Mouse (Mus musculus) kidney, embryonic 14.5 days (tissue): ENCODE measurements around the gene Kcnip1. TPM values are rescaled to one million over a fixed set of nuclear protein-coding genes. Genes with fewer than 3 reads are reported as not detected.
A peak's percentile ranks its signal among the peaks of the same experiment; 100 is the strongest.

Source experiments
- ATAC-seq: fragments of 200-750 bp; cut with Nextera tagmentation; 2 replicates; pipeline ENCODE4 v1.8.0; 2017; ENCODE audit warnings: moderate number of reproducible peaks, mild to moderate bottlenecking, moderate TSS enrichment, moderate library complexity; ENCODE audit not compliant: low FRiP score, low TSS enrichment
- H3K27ac ChIP-seq: fragments of 300-500 bp; sonication (generic); 2 replicates; pipeline ENCODE4 v1.5.1; 2014; ENCODE audit warnings: low read depth, mild to moderate bottlenecking, low read length, moderate library complexity, mixed read lengths
- H3K27me3 ChIP-seq: fragments of 300-500 bp; sonication (generic); 2 replicates; pipeline ENCODE4 v1.6.1; 2014; ENCODE audit warnings: mild to moderate bottlenecking, low read length; ENCODE audit not compliant: control insufficient read depth, insufficient read depth
- H3K36me3 ChIP-seq: fragments of 300-500 bp; sonication (generic); 2 replicates; pipeline ENCODE4 v1.6.1; 2014; ENCODE audit warnings: low read length, mixed read lengths; ENCODE audit not compliant: control insufficient read depth, insufficient read depth
- H3K4me1 ChIP-seq: fragments of 300-500 bp; sonication (generic); 2 replicates; pipeline ENCODE4 v1.6.1; 2014; ENCODE audit warnings: low read length, mixed read lengths; ENCODE audit not compliant: control insufficient read depth, insufficient read depth
- H3K4me2 ChIP-seq: fragments of 300-500 bp; sonication (generic); replicated peaks from 2 replicates; pipeline ENCODE4 v1.6.1; 2014; ENCODE audit warnings: low read depth, mild to moderate bottlenecking, low read length
- H3K4me3 ChIP-seq: fragments of 300-500 bp; sonication (generic); 2 replicates; pipeline ENCODE4 v1.5.1; 2014; ENCODE audit warnings: mild to moderate bottlenecking, low read length
- H3K9ac ChIP-seq: fragments of 300-500 bp; sonication (generic); 2 replicates; pipeline ENCODE4 v1.6.1; 2014; ENCODE audit warnings: low read depth, mild to moderate bottlenecking, low read length, moderate library complexity
- H3K9me3 ChIP-seq: fragments of 300-500 bp; sonication (generic); 2 replicates; pipeline ENCODE4 v1.6.1; 2016; ENCODE audit warnings: low read length; ENCODE audit not compliant: control insufficient read depth
- WGBS: fragments of 180-500 bp; shearing (Covaris S2); extraction: QIAGEN DNeasy Blood & Tissue Kit; methylation state at CpG from one replicate; pipeline ENCODE4 v1.1.7; 2014; 5-methylcytosine and 5-hydroxymethylcytosine counted together
- polyA plus RNA-seq: library from polyadenylated mRNA; unstranded; fragments of >200 nt; fragmentation: Nextera tagmentation; extraction: Ambion mirVana; gene quantifications from 2 replicates; pipeline ENCODE4 v1.2.1, GENCODE M21; 2014

Kcnip1 gene
- polyA plus RNA-seq, 1 experiment from 2014 or later, result 0.74 TPM

GRCm38 (mm10) chr11:33885981-33886380 is 107.0 kb downstream of the Kcnip1 start:
- WGBS, result 86% methylated on average over 4 of the region's 4 CpGs
- no peak overlapping the region for H3K27ac ChIP-seq
- no peak overlapping the region for H3K9ac ChIP-seq
- H3K27me3 ChIP-seq, result no peaks in the 10 kb centered on the region
- H3K9me3 ChIP-seq, result no peaks in the 10 kb centered on the region
- no peak overlapping the region for H3K4me3 ChIP-seq
- H3K36me3 ChIP-seq, result no peaks in the 10 kb centered on the region
- ATAC-seq, result no peak
- H3K4me1 ChIP-seq, result no peaks in the 10 kb centered on the region
- H3K4me2 ChIP-seq, result no peak overlapping the region

GRCm38 (mm10) chr11:33882731-33883328 is 110.1 kb downstream of the Kcnip1 start:
- 77% methylated on average over 5 of the region's 5 CpGs for WGBS
- H3K9me3 ChIP-seq, result no peaks in the 10 kb centered on the region
- no peaks in the 10 kb centered on the region for H3K36me3 ChIP-seq
- H3K27ac ChIP-seq, result no peak overlapping the region
- no peaks in the 10 kb centered on the region for H3K4me1 ChIP-seq
- H3K4me2 ChIP-seq, result no peak overlapping the region
- no peaks in the 10 kb centered on the region for H3K27me3 ChIP-seq
- H3K4me3 ChIP-seq, result no peak overlapping the region
- H3K9ac ChIP-seq, result no peak overlapping the region
- no peak for ATAC-seq

DNA sequence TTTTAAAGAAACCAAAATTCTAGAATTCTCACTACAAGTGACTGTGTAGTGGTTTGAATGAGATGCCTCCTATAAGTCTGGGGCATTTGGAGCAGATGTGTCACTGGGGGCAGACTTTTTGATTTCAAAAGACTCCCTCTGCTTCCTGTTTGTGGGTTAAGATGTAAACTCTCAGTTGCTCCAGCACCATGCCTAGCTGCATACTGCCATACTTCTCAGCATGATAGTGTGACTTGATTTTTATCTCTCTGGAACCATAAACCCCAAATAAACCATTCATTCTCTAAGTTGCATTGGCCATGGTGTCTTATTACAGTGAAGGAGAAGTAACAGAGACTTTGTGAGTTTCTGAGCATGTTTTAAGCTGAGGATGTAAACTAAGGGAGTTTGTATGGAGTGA is 118.0 kb downstream of the Kcnip1 start:
- H3K36me3 ChIP-seq, result no peaks in the 10 kb centered on the region
- no peak overlapping the region for H3K27ac ChIP-seq
- no peak overlapping the region for H3K9ac ChIP-seq
- peaks cover 2% of the 10 kb centered on the region; the same call in 1 of the 2 replicates for H3K9me3 ChIP-seq
- no peak overlapping the region for H3K4me2 ChIP-seq
- no peaks in the 10 kb centered on the region for H3K27me3 ChIP-seq
- no peak for ATAC-seq
- H3K4me1 ChIP-seq, result peaks cover 8% of the 10 kb centered on the region; the same call in 1 of the 2 replicates
- H3K4me3 ChIP-seq, result no peak overlapping the region

GRCm38 (mm10) chr11:33873071-33873781 is 119.7 kb downstream of the Kcnip1 start:
- Histone ChIP-seq H3K4me2 (no peak overlapping the region), H3K9ac (no peak overlapping the region), H3K9me3 (peaks cover 2% of the 10 kb centered on the region; the same call in 1 of the 2 replicates), H3K4me1 (peaks cover 8% of the 10 kb centered on the region; the same call in 1 of the 2 replicates), H3K4me3 (no peak overlapping the region), H3K36me3 (no peaks in the 10 kb centered on the region), H3K27me3 (no peaks in the 10 kb centered on the region), H3K27ac (no peak overlapping the region)
- WGBS, result 64% methylated on average over 10 of the region's 10 CpGs
- peak; percentile 66; the same call in 1 of the 2 replicates for ATAC-seq

- no peak overlapping the region for H3K27ac ChIP-seq
- no peak for ATAC-seq
- WGBS, result 66% methylated on average over 2 of the region's 2 CpGs
- H3K4me2 ChIP-seq, result no peak overlapping the region
- no peak overlapping the region for H3K4me3 ChIP-seq
- H3K9me3 ChIP-seq, result peaks cover 2% of the 10 kb centered on the region; the same call in 1 of the 2 replicates
- peaks cover 8% of the 10 kb centered on the region; the same call in 1 of the 2 replicates for H3K4me1 ChIP-seq
- H3K9ac ChIP-seq, result no peak overlapping the region
- H3K27me3 ChIP-seq, result no peaks in the 10 kb centered on the region
- no peaks in the 10 kb centered on the region for H3K36me3 ChIP-seq
Observed at GRCm38 (mm10) chr11:33872716-33873048, 120.3 kb downstream of the Kcnip1 start.

DNA sequence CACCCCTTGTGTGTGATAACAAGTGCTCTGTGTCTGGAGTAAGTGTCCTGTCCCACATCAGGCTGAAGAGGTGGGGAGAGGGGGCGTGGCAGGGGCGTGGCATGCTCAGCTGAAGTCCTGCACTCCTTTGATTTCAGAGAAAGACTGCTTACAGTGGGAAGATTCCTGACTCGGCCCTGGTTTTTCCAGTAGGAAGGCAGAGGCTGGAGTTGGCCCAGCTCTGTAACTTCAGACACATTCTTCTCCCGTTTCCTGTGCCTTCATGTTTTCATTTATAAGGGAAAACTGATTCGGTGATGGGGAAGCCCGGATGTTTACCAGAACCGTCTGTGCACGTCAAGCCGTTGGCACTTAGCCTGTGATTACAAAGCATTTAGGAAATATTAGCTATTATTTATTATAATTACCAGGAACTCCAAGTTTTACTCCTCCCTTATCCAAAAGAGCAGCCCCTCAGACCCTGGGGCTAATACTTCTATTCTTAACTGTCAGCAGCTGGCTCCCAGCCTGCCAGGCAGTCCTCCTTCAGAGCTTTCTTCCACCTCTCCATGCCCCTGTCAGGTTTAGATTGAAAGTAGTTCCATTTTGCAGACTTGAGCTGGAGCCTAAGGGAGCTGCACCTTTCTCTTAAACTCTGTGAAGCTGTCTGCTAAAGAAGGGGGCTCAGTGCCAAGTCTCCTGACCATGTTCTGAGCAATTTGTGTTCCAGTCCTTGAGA is 120.8 kb downstream of the Kcnip1 start:
- H3K9me3 ChIP-seq, result peaks cover 2% of the 10 kb centered on the region; the same call in 1 of the 2 replicates
- H3K27ac ChIP-seq, result 0 out of 2 replicates have a peak overlapping the region, but pooled peaks have one; percentile 30
- H3K4me1 ChIP-seq, result peaks cover 8% of the 10 kb centered on the region; the same call in 1 of the 2 replicates
- H3K4me2 ChIP-seq, result no peak overlapping the region
- H3K27me3 ChIP-seq, result no peaks in the 10 kb centered on the region
- WGBS, result 33% methylated on average over 9 of the region's 9 CpGs
- no peak overlapping the region for H3K4me3 ChIP-seq
- H3K9ac ChIP-seq, result no peak overlapping the region
- no peak for ATAC-seq
- H3K36me3 ChIP-seq, result no peaks in the 10 kb centered on the region

GRCm38 (mm10) chr11:33870246-33870645 is 122.7 kb downstream of the Kcnip1 start:
- Histone ChIP-seq H3K4me1 (peaks cover 8% of the 10 kb centered on the region; the same call in 1 of the 2 replicates), H3K4me2 (no peak overlapping the region), H3K9me3 (0 out of 2 replicates have a peak, but pooled peaks cover 2% of the 10 kb centered on the region), H3K27me3 (no peaks in the 10 kb centered on the region), H3K36me3 (no peaks in the 10 kb centered on the region), H3K9ac (no peak overlapping the region), H3K27ac (no peak overlapping the region), H3K4me3 (no peak overlapping the region)
- WGBS, result 94% methylated on average over 2 of the region's 2 CpGs
- no peak for ATAC-seq

GRCm38 (mm10) chr11:33869559-33869958 is 123.4 kb downstream of the Kcnip1 start:
- 70% methylated on average over 3 of the region's 3 CpGs for WGBS
- Histone ChIP-seq H3K9ac (no peak overlapping the region), H3K27ac (no peak overlapping the region), H3K4me3 (no peak overlapping the region), H3K9me3 (0 out of 2 replicates have a peak, but pooled peaks cover 2% of the 10 kb centered on the region), H3K4me1 (peaks cover 8% of the 10 kb centered on the region; the same call in 1 of the 2 replicates), H3K4me2 (no peak overlapping the region), H3K27me3 (no peaks in the 10 kb centered on the region), H3K36me3 (no peaks in the 10 kb centered on the region)
- no peak for ATAC-seq

DNA sequence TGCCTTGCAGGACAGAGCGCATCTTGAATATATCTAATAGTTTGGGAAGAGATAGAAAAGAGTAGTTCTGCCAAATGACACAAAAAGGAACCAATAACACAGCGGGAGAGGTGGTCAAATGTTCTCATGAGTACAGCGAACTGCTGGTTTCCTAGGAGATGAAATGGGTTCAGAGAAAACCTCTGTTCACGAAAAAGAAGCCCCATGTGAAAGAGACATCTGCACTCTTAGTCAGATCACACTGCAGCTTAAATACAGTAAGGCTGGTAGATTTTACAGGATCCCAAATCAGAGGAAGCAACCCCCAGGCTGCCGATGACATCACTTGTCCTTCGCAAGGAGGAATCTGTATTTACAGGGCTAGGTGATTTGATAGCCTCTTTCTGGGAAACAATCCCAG is 126.2 kb downstream of the Kcnip1 start:
- no peaks in the 10 kb centered on the region for H3K36me3 ChIP-seq
- H3K4me1 ChIP-seq, result no peaks in the 10 kb centered on the region
- no peak overlapping the region for H3K4me3 ChIP-seq
- no peak overlapping the region for H3K27ac ChIP-seq
- no peaks in the 10 kb centered on the region for H3K27me3 ChIP-seq
- no peak for ATAC-seq
- H3K9ac ChIP-seq, result no peak overlapping the region
- no peak overlapping the region for H3K4me2 ChIP-seq
- WGBS, result 78% methylated on average over 6 of the region's 6 CpGs
- no peaks in the 10 kb centered on the region for H3K9me3 ChIP-seq
